Mouse (Mus musculus) midbrain, embryonic 10.5 days (tissue): ENCODE measurements around the gene Msantd3. TPM values are rescaled to one million over a fixed set of nuclear protein-coding genes. Genes with fewer than 3 reads are reported as not detected.

ENCODE experiments used
- DNase-seq: peaks from one replicate; pipeline ENCODE4 v3.0.0-alpha.2; 2017; ENCODE audit warnings: low spot score
- H3K27ac ChIP-seq: fragments of 300-500 bp; sonication (generic); replicated peaks from 2 replicates; pipeline ENCODE4 v1.5.1; 2016; ENCODE audit warnings: mild to moderate bottlenecking
- H3K27me3 ChIP-seq: fragments of 300-500 bp; sonication (generic); 2 replicates; pipeline ENCODE4 v1.6.1; 2016; ENCODE audit warnings: low read depth, mild to moderate bottlenecking; ENCODE audit not compliant: poor library complexity, severe bottlenecking
- H3K36me3 ChIP-seq: fragments of 300-500 bp; sonication (generic); 2 replicates; pipeline ENCODE4 v1.6.1; 2016; ENCODE audit warnings: mild to moderate bottlenecking, moderate library complexity
- H3K4me1 ChIP-seq: fragments of 300-500 bp; sonication (generic); 2 replicates; pipeline ENCODE4 v1.6.1; 2016
- H3K4me3 ChIP-seq: fragments of 300-500 bp; sonication (generic); 2 replicates; pipeline ENCODE4 v1.5.1; 2016; ENCODE audit warnings: mild to moderate bottlenecking, moderate library complexity
- H3K9me3 ChIP-seq: fragments of 300-500 bp; sonication (generic); replicated peaks from 2 replicates; pipeline ENCODE4 v1.6.1; 2016; ENCODE audit warnings: mild to moderate bottlenecking
- WGBS: fragments of 180-500 bp; shearing (Covaris S2); methylation state at CpG from one replicate; pipeline ENCODE4 v1.1.7; 2016; 5-methylcytosine and 5-hydroxymethylcytosine counted together
- polyA plus RNA-seq: library from polyadenylated mRNA; unstranded; fragments of >200 nt; fragmentation: Nextera tagmentation; extraction: Ambion mirVana; gene quantifications from 2 replicates; pipeline ENCODE4 v1.2.1, GENCODE M21; 2016

Gene Msantd3
- 69.1 and 71.2 TPM in 2 replicates for polyA plus RNA-seq

- WGBS, result 10% methylated on average over 86 of the region's 86 CpGs
- Histone ChIP-seq H3K4me1 (peaks cover 48% of the 10 kb centered on the region), H3K36me3 (peaks cover 6% of the 10 kb centered on the region; the same call in 1 of the 2 replicates), H3K27me3 (no peaks in the 10 kb centered on the region), H3K4me3 (peak within 1 kb of the TSS; percentile 92), H3K9me3 (no peaks in the 10 kb centered on the region), H3K27ac (peak within 1 kb of the TSS; percentile 99)
- DNase-seq, result peak; percentile 85
These were observed at the start of gene Msantd3 for GRCm38 (mm10) chr4:48539841-48540575. Gene Msantd3 (plus strand): TSS chr4:48539935.

GRCm38 (mm10) chr4:48491290-48491743, 48.4 kb upstream of the Msantd3 start:
- WGBS, result 14% methylated on average over 14 of the region's 14 CpGs
- peak overlapping the region; percentile 68 for H3K27ac ChIP-seq

GRCm38 (mm10) chr4:48492510-48492909, 47.2 kb upstream of the Msantd3 start:
- Histone ChIP-seq H3K27me3 (no peaks in the 10 kb centered on the region), H3K27ac (no peak overlapping the region), H3K4me3 (no peak overlapping the region), H3K4me1 (peaks cover 8% of the 10 kb centered on the region), H3K9me3 (no peaks in the 10 kb centered on the region), H3K36me3 (no peaks in the 10 kb centered on the region)
- DNase-seq, result no peak
- 99% methylated on average over 2 of the region's 2 CpGs for WGBS

More at GRCm38 (mm10) chr4:48491290-48491743, 48.4 kb upstream of the Msantd3 start:
- no peaks in the 10 kb centered on the region for H3K9me3 ChIP-seq
- peaks cover 8% of the 10 kb centered on the region for H3K4me1 ChIP-seq
- no peaks in the 10 kb centered on the region for H3K36me3 ChIP-seq
- DNase-seq, result peak; percentile 51
- peak overlapping the region; percentile 48 for H3K4me3 ChIP-seq
- H3K27me3 ChIP-seq, result no peaks in the 10 kb centered on the region

- DNase-seq, result no peak
- H3K27me3 ChIP-seq, result no peaks in the 10 kb centered on the region
- H3K36me3 ChIP-seq, result no peaks in the 10 kb centered on the region
- H3K9me3 ChIP-seq, result peaks cover 18% of the 10 kb centered on the region; the same call in 1 of the 2 replicates
- 76% methylated on average over 2 of the region's 2 CpGs for WGBS
- no peaks in the 10 kb centered on the region for H3K4me1 ChIP-seq
- H3K27ac ChIP-seq, result no peak overlapping the region
- H3K4me3 ChIP-seq, result no peak overlapping the region
These were observed 28.9 kb upstream of the Msantd3 start for GRCm38 (mm10) chr4:48510861-48511260.

DNA sequence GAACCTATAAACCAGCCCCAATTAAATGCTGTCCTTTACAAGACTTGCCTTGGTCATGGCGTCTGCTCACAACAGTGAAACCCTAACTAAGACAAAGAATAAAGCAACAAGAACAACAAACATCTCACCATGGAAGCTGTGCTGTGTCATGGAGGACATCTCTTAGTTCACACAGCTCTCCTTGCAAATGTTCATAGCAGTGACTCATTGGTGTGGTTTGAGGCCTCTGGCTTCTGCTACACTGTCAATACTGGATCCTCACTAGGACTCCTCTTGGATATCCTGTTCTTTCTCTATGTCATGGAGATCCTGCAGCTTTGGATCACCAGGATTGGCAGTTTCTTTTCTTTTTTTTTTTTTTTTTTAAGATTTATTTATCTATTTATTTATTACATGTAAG, 10.2 kb upstream of the Msantd3 start:
- 97% methylated on average over 1 of the region's 1 CpGs for WGBS
- Histone ChIP-seq H3K9me3 (no peaks in the 10 kb centered on the region), H3K4me1 (no peaks in the 10 kb centered on the region), H3K4me3 (no peak overlapping the region), H3K36me3 (no peaks in the 10 kb centered on the region), H3K27ac (no peak overlapping the region), H3K27me3 (no peaks in the 10 kb centered on the region)
- DNase-seq, result no peak

- Histone ChIP-seq H3K4me3 (no peak overlapping the region), H3K36me3 (no peaks in the 10 kb centered on the region), H3K27ac (no peak overlapping the region), H3K9me3 (no peaks in the 10 kb centered on the region), H3K4me1 (peaks cover 1% of the 10 kb centered on the region), H3K27me3 (no peaks in the 10 kb centered on the region)
- DNase-seq, result no peak
- 88% methylated on average over 11 of the region's 11 CpGs for WGBS
These were observed 7.7 kb upstream of the Msantd3 start for GRCm38 (mm10) chr4:48531804-48532601.

DNA sequence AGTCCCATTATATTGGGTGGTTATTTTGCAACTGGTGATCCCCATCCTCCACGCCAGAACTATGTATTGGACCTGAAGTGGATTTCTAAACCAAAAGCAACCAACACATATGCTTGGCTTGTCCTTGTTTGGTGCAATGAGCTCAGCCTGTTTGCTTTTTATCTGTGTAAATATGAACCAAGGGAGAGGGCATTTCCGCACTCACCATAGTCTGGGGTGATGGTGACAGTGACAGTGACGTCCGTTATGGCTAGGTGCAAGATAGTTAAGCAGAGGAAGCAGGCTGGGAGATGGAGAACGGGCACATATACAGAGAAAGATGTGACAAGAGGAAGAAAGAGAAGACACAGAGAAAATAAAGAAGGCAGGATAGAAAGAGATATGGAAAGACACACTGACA, 3.5 kb upstream of the Msantd3 start:
- Histone ChIP-seq H3K4me1 (peaks cover 11% of the 10 kb centered on the region), H3K27me3 (no peaks in the 10 kb centered on the region), H3K36me3 (no peaks in the 10 kb centered on the region), H3K4me3 (no peak overlapping the region), H3K27ac (no peak overlapping the region), H3K9me3 (no peaks in the 10 kb centered on the region)
- WGBS, result 85% methylated on average over 5 of the region's 5 CpGs
- DNase-seq, result no peak

- no peak overlapping the region for H3K27ac ChIP-seq
- H3K4me3 ChIP-seq, result no peak overlapping the region
- no peaks in the 10 kb centered on the region for H3K9me3 ChIP-seq
- H3K27me3 ChIP-seq, result no peaks in the 10 kb centered on the region
- 89% methylated on average over 5 of the region's 5 CpGs for WGBS
- no peak for DNase-seq
- peaks cover 19% of the 10 kb centered on the region for H3K4me1 ChIP-seq
- H3K36me3 ChIP-seq, result no peaks in the 10 kb centered on the region
These were observed 2.7 kb upstream of the Msantd3 start for GRCm38 (mm10) chr4:48537024-48537423.

GRCm38 (mm10) chr4:48538581-48538980, 1.2 kb upstream of the Msantd3 start:
- 92% methylated on average over 2 of the region's 2 CpGs for WGBS
- no peaks in the 10 kb centered on the region for H3K9me3 ChIP-seq
- peaks cover 34% of the 10 kb centered on the region for H3K4me1 ChIP-seq
- H3K27ac ChIP-seq, result no peak overlapping the region
- DNase-seq, result no peak
- no peaks in the 10 kb centered on the region for H3K27me3 ChIP-seq
- no peak overlapping the region for H3K4me3 ChIP-seq
- H3K36me3 ChIP-seq, result peaks cover 6% of the 10 kb centered on the region; the same call in 1 of the 2 replicates

- DNase-seq, result peak; percentile 67
- no peaks in the 10 kb centered on the region for H3K9me3 ChIP-seq
- H3K27me3 ChIP-seq, result no peaks in the 10 kb centered on the region
- WGBS, result 2% methylated on average over 37 of the region's 50 CpGs
- H3K36me3 ChIP-seq, result peaks cover 6% of the 10 kb centered on the region; the same call in 1 of the 2 replicates
- peak overlapping the region; percentile 92 for H3K4me3 ChIP-seq
- H3K27ac ChIP-seq, result peak overlapping the region; percentile 99
- H3K4me1 ChIP-seq, result peaks cover 55% of the 10 kb centered on the region
These were observed 909 bp downstream of the Msantd3 start for GRCm38 (mm10) chr4:48540576-48541111.

DNA sequence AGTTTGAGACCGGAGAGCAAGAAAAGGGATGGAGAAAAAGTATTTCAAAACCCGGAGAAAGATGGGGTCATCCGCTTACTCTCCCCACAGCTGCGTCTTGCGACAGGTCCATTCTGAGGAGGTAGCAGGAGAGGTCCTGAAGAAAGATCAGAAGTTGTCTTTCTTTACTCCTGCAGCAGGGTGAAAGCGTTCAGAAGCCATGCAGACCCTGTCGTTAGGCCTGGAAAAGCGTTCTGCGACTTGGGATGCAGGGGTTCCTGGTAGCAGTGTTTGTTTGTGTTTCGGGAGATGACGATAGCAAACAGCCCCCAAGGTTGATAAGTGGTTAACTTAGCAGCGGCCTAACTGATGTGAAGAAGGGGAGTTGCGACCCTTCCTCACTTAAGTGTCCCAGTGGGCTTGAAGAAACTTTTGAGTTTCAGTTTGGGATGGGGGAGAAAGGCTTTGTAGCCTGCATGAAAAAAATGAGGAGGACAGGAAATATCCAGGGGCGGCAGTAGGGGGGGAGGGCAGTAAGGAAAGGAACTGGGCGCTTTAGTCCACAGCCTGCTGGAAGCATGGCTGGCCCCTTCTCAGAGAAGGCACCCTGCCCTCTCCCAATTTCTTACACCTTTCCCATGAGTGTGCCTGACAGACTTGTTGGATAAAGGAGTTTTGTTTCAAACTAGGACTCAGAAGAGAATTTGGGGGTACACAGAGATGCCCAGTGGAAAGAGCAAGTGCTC, 2.0 kb downstream of the Msantd3 start:
- Histone ChIP-seq H3K27ac (peak overlapping the region; percentile 99), H3K4me1 (peaks cover 65% of the 10 kb centered on the region), H3K4me3 (peak overlapping the region; percentile 92), H3K9me3 (no peaks in the 10 kb centered on the region), H3K27me3 (no peaks in the 10 kb centered on the region), H3K36me3 (peaks cover 6% of the 10 kb centered on the region; the same call in 1 of the 2 replicates)
- WGBS, result 5% methylated on average over 15 of the region's 15 CpGs
- DNase-seq, result no peak

DNA sequence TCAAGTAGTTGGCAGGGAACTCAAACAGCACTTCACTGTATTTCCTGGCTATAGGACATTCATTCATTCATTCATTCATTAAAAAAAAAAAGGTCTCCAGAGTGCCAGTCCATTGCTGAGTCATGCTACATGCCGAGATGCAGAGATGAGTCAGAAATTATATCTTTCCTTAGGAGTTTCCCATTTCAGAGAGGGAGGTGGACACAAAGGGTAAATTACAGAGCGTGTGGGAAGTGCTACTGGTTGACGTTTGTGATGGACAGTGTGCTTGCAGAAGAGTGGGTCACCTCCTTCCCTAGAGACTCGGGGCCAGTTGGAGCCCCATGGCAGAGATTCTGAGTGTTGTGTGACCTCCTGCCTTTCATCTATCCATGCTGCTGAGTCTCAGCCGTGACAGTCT, 2.6 kb downstream of the Msantd3 start:
- Histone ChIP-seq H3K4me1 (peaks cover 69% of the 10 kb centered on the region), H3K36me3 (peaks cover 6% of the 10 kb centered on the region; the same call in 1 of the 2 replicates), H3K27ac (peak overlapping the region; percentile 99; the same call in 1 of the 2 replicates), H3K27me3 (no peaks in the 10 kb centered on the region), H3K9me3 (no peaks in the 10 kb centered on the region), H3K4me3 (peak overlapping the region; percentile 92)
- DNase-seq, result no peak
- WGBS, result 52% methylated on average over 5 of the region's 5 CpGs
